Mouse (Mus musculus): ENCODE measurements around the gene Aldh9a1.

DNA sequence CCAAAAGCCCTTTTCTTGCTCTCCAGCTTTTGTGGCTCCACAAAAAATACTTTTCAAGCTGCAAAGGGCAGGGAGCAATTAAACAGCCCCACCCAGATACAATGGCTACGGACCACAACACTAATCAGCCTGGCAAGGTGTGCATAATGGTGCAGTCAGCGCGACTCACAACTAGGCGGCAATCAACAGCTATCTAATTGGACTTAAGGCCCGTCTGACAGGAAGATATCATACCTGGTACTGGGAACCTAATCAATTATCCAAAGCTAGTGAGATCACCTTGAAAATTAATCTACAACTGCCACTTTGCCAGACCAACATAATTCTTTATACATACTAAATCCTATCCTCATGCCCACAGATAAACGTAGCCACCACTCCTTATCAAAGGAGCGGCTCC lies 32.5 kb downstream of the Aldh9a1 start:
- TF ChIP-seq POLR2A (IDR thresholded peaks at IDR 0.05; ENCODE audit: control insufficient read depth, extremely low read depth, insufficient read depth, low read length, poor library complexity), result no peak
- TF ChIP-seq CTCF (IDR thresholded peaks at IDR 0.05; ENCODE audit: borderline replicate concordance, control insufficient read depth, extremely low read depth, insufficient read depth, low read length, poor library complexity), result no peak
